In the genomic region with DNA sequence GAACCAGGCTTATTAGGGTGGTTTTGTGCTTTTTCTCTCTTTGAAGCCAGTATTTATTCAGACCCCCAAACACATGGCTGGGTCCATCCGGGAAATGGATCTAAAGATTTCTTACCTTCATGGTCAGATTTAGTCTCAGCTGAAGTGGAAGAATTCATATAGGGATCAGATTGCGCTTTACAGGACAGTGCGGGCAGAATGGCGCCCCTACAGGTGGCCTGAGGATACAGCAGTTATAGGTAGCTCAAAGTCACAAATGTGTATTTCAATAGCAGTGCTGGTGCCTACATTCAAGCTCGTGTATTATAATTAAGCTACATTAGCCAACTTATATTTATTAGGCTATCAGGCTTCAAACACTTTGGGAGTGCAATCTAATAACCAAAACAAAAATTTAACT, we compare ENCODE assay signal across 12 mouse cellular contexts. TPM values are rescaled to one million over a fixed set of nuclear protein-coding genes. Genes with fewer than 3 reads are reported as not detected.
A peak's percentile ranks its signal among the peaks of the same experiment; 100 is the strongest.
DNase-seq lines count a peak whose midpoint lies in the region; ATAC-seq and TF ChIP-seq lines count a peak whose summit lies in the region.
"Had no signal": no experiment of that assay in that cellular context is flagged by ENCODE, and none has a peak within 500 bp of the region (broad histone marks: within the 10 kb centered on the region; RNA-seq: fewer than 3 reads in every experiment).

No protein-coding gene starts in this region.

- H3K9me3 ChIP-seq in heart, postnatal 0 days (replicated peaks; ENCODE audit: control insufficient read depth, low read length), result no peaks in the 10 kb centered on the region
- H3K9me3 ChIP-seq in midbrain, postnatal 0 days (ENCODE audit: low read length), result no peaks in the 10 kb centered on the region
- no peaks in the 10 kb centered on the region for H3K9me3 ChIP-seq in midbrain, embryonic 10.5 days (replicated peaks)
- H3K9me3 ChIP-seq in stomach, postnatal 0 days (ENCODE audit: control insufficient read depth, low read length), result 0 out of 2 replicates have a peak, but pooled peaks cover 2% of the 10 kb centered on the region
- H3K9me3 ChIP-seq in forebrain, embryonic 13.5 days (replicated peaks), result no peaks in the 10 kb centered on the region
- H3K9me3 ChIP-seq: hindbrain, embryonic 15.5 days; liver, embryonic 13.5 days had no signal

- DNase-seq in heart, postnatal 0 days (ENCODE audit: low spot score), result peak; percentile 11
- DNase-seq in heart, postnatal 14 days, result no peak
- no peak for DNase-seq in midbrain, postnatal 0 days (ENCODE audit: low spot score)
- DNase-seq in midbrain, embryonic 10.5 days (ENCODE audit: low spot score), result no peak
- peak; percentile 44 for DNase-seq in R1 (ENCODE audit: low read depth, low spot score)
- no peak for DNase-seq in stomach, postnatal 0 days (ENCODE audit: low spot score)
- DNase-seq: cerebellum, adult 11 months; gastrocnemius, postnatal 14 days; liver, embryonic 13.5 days; midbrain, embryonic 14.5 days had no signal

- no peak overlapping the region for H3K9ac ChIP-seq in heart, postnatal 0 days (replicated peaks; ENCODE audit: low read depth, low read length)
- no peak overlapping the region for H3K9ac ChIP-seq in midbrain, postnatal 0 days (replicated peaks; ENCODE audit: low read length, poor library complexity, severe bottlenecking)
- no peak overlapping the region for H3K9ac ChIP-seq in stomach, postnatal 0 days (ENCODE audit: low read length)
- no peak overlapping the region for H3K9ac ChIP-seq in forebrain, embryonic 13.5 days
- H3K9ac ChIP-seq: hindbrain, embryonic 15.5 days; liver, embryonic 13.5 days had no signal

- H3K27ac ChIP-seq in heart, postnatal 0 days (ENCODE audit: low read depth), result no peak overlapping the region
- H3K27ac ChIP-seq in midbrain, postnatal 0 days (ENCODE audit: low read depth, low read length), result no peak overlapping the region
- no peak overlapping the region for H3K27ac ChIP-seq in midbrain, embryonic 10.5 days (replicated peaks)
- no peak overlapping the region for H3K27ac ChIP-seq in stomach, postnatal 0 days (replicated peaks)
- H3K27ac ChIP-seq in forebrain, embryonic 13.5 days, result no peak overlapping the region
- H3K27ac ChIP-seq: hindbrain, embryonic 15.5 days; liver, embryonic 13.5 days had no signal

- no peaks in the 10 kb centered on the region for H3K27me3 ChIP-seq in heart, postnatal 0 days (ENCODE audit: control insufficient read depth, insufficient read depth, low read length)
- no peaks in the 10 kb centered on the region for H3K27me3 ChIP-seq in midbrain, postnatal 0 days (ENCODE audit: insufficient read depth, low read length)
- H3K27me3 ChIP-seq in midbrain, embryonic 10.5 days (ENCODE audit: low read depth, poor library complexity, severe bottlenecking), result no peaks in the 10 kb centered on the region
- no peaks in the 10 kb centered on the region for H3K27me3 ChIP-seq in stomach, postnatal 0 days (ENCODE audit: control insufficient read depth, insufficient read depth, low read length)
- H3K27me3 ChIP-seq in forebrain, embryonic 13.5 days, result no peaks in the 10 kb centered on the region
- H3K27me3 ChIP-seq: hindbrain, embryonic 15.5 days; liver, embryonic 13.5 days had no signal

- intact Hi-C loops in heart, postnatal 14 days (cut with DNase I), result no loop called here

- H3K36me3 ChIP-seq in heart, postnatal 0 days (replicated peaks; ENCODE audit: control insufficient read depth, insufficient read depth, low read length), result no peaks in the 10 kb centered on the region
- no peaks in the 10 kb centered on the region for H3K36me3 ChIP-seq in midbrain, postnatal 0 days (ENCODE audit: insufficient read depth, low read length)
- no peaks in the 10 kb centered on the region for H3K36me3 ChIP-seq in midbrain, embryonic 10.5 days
- no peaks in the 10 kb centered on the region for H3K36me3 ChIP-seq in stomach, postnatal 0 days (ENCODE audit: control insufficient read depth, insufficient read depth, low read length)
- H3K36me3 ChIP-seq in forebrain, embryonic 13.5 days (ENCODE audit: poor library complexity, severe bottlenecking), result no peaks in the 10 kb centered on the region
- H3K36me3 ChIP-seq: hindbrain, embryonic 15.5 days; liver, embryonic 13.5 days had no signal

- no peak for TF ChIP-seq EP300 in heart, postnatal 0 days (IDR thresholded peaks at IDR 0.05; ENCODE audit: low read depth)
- no peak for TF ChIP-seq EP300 in stomach, postnatal 0 days (optimal IDR thresholded peaks at IDR 0.05)

- peak; percentile 31 for TF ChIP-seq CTCF in heart, postnatal 0 days (IDR thresholded peaks at IDR 0.05; ENCODE audit: low read depth)
- TF ChIP-seq CTCF in midbrain, postnatal 0 days (IDR thresholded peaks at IDR 0.05), result peak; percentile 50
- peak; percentile 57 for TF ChIP-seq CTCF in stomach, postnatal 0 days (IDR thresholded peaks at IDR 0.05; ENCODE audit: low read depth)

- H3K4me1 ChIP-seq in heart, postnatal 0 days (ENCODE audit: control insufficient read depth, insufficient read depth), result no peaks in the 10 kb centered on the region
- H3K4me1 ChIP-seq in midbrain, postnatal 0 days (ENCODE audit: insufficient read depth, low read length), result no peaks in the 10 kb centered on the region
- H3K4me1 ChIP-seq in midbrain, embryonic 10.5 days, result no peaks in the 10 kb centered on the region
- no peaks in the 10 kb centered on the region for H3K4me1 ChIP-seq in stomach, postnatal 0 days (replicated peaks; ENCODE audit: control insufficient read depth, insufficient read depth)
- H3K4me1 ChIP-seq in forebrain, embryonic 13.5 days, result peaks cover 6% of the 10 kb centered on the region; the same call in 1 of the 2 replicates
- H3K4me1 ChIP-seq: hindbrain, embryonic 15.5 days; liver, embryonic 13.5 days had no signal

- 73% methylated on average over 5 of the region's 5 CpGs for WGBS in heart, postnatal 0 days
- 75% methylated on average over 5 of the region's 5 CpGs for WGBS in midbrain, postnatal 0 days
- WGBS in midbrain, embryonic 10.5 days, result 76% methylated on average over 5 of the region's 5 CpGs
- WGBS in stomach, postnatal 0 days, result 78% methylated on average over 5 of the region's 5 CpGs
- WGBS in forebrain, embryonic 13.5 days, result 80% methylated on average over 5 of the region's 5 CpGs

- H3K4me3 ChIP-seq in heart, postnatal 0 days (ENCODE audit: low read depth, low read length), result no peak overlapping the region
- no peak overlapping the region for H3K4me3 ChIP-seq in midbrain, postnatal 0 days (ENCODE audit: low read depth, low read length)
- no peak overlapping the region for H3K4me3 ChIP-seq in midbrain, embryonic 10.5 days
- no peak overlapping the region for H3K4me3 ChIP-seq in stomach, postnatal 0 days (ENCODE audit: low read depth, low read length)
- no peak overlapping the region for H3K4me3 ChIP-seq in forebrain, embryonic 13.5 days
- H3K4me3 ChIP-seq: hindbrain, embryonic 15.5 days; liver, embryonic 13.5 days had no signal

- ATAC-seq in heart, postnatal 0 days (ENCODE audit: insufficient read depth, low read depth), result no peak
- ATAC-seq in midbrain, postnatal 0 days (ENCODE audit: low FRiP score), result no peak
- no peak for ATAC-seq in stomach, postnatal 0 days (ENCODE audit: low FRiP score, low TSS enrichment)
- ATAC-seq in forebrain, embryonic 13.5 days, result no peak

- H3K4me2 ChIP-seq in heart, postnatal 0 days (ENCODE audit: low read depth, low read length), result no peak overlapping the region
- H3K4me2 ChIP-seq in midbrain, postnatal 0 days (ENCODE audit: low read depth, low read length, poor library complexity, severe bottlenecking), result no peak overlapping the region
- H3K4me2 ChIP-seq in stomach, postnatal 0 days (replicated peaks; ENCODE audit: low read depth), result no peak overlapping the region
- H3K4me2 ChIP-seq in forebrain, embryonic 13.5 days, result no peak overlapping the region
- H3K4me2 ChIP-seq: hindbrain, embryonic 15.5 days; liver, embryonic 13.5 days had no signal

RNA-seq across cellular contexts. Expression of a gene that starts 49.0 kb away (rescaled TPM):
- 37.0 and 43.7 TPM in 2 replicates for total RNA-seq in heart, postnatal 0 days (2014; rRNA removed; ENCODE audit: low replicate concordance)
- polyA plus RNA-seq in heart, postnatal 0 days (2015; fragmentation: Nextera tagmentation; extraction: Ambion mirVana), result 25.5 and 35.2 TPM in 2 replicates
- 10 to 100 TPM; 57.6 to 64.8 TPM for total RNA-seq in heart, postnatal 14 days (2021)
- total RNA-seq in midbrain, postnatal 0 days (2014; rRNA removed), result 5.0 and 6.8 TPM in 2 replicates
- 4.9 and 5.1 TPM in 2 replicates for polyA plus RNA-seq in midbrain, postnatal 0 days (2015; fragmentation: Nextera tagmentation; extraction: Ambion mirVana)
- polyA plus RNA-seq in midbrain, embryonic 10.5 days (2016; fragmentation: Nextera tagmentation; extraction: Ambion mirVana), result 14.3 and 15.6 TPM in 2 replicates
- polyA plus RNA-seq in stomach, postnatal 0 days (2015; fragmentation: Nextera tagmentation; extraction: Ambion mirVana), result 7.3 and 8.3 TPM in 2 replicates
- 3.9 TPM in 2 replicates for polyA plus RNA-seq in forebrain, embryonic 13.5 days (2015; fragmentation: Nextera tagmentation; extraction: Ambion mirVana)

Comparison
In these comparisons a context has a peak if more than half of its experiments do, and no peak if none do; other contexts are left out.
1. DNase-seq: peak in heart, postnatal 0 days (single experiment) and R1 (single experiment); none in heart, postnatal 14 days (0 of 2), midbrain, postnatal 0 days (single experiment), midbrain, embryonic 10.5 days (single experiment) and stomach, postnatal 0 days (single experiment).
2. Peak in every context shown above with its lines, with median percentiles within 50 percentile points of each other: CTCF ChIP-seq.